Mouse (Mus musculus): ENCODE data around the gene Maf. TPM values are rescaled to one million over a fixed set of nuclear protein-coding genes. Genes with fewer than 3 reads are reported as not detected.

Gene Maf
- polyA plus RNA-seq, 1 experiment from 2014 or later = 283 TPM

DNA sequence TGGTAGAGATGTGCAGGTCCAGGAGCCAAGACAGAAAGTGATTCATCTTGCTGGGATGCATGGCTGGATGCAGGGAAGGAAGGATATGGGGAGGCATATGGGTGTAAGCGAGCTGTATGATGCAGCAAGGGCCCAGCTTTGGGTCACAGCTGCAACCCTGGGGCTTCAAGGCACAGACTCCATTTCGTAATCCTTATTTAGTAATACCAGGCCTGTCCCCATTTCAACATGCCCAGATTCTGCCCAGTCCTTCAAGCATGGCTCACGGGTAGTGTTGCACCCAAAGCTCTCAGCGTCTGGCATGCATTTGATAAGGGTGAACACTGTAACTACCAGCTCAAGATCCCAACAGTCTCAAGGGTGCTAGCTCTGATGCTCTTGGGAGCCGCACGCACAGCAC lies 11.0 kb upstream of the Maf start:
- no peaks in the 10 kb centered on the region for H3K79me2 ChIP-seq (ENCODE audit: inconsistent target)
- H3K27ac ChIP-seq = no peak overlapping the region
- H3K4me3 ChIP-seq (ENCODE audit: inconsistent target) = no peak overlapping the region
- no peaks in the 10 kb centered on the region for H3K36me3 ChIP-seq (ENCODE audit: inconsistent target)
- WGBS (ENCODE audit: missing documents) = 47% methylated on average over 6 of the region's 6 CpGs

DNA sequence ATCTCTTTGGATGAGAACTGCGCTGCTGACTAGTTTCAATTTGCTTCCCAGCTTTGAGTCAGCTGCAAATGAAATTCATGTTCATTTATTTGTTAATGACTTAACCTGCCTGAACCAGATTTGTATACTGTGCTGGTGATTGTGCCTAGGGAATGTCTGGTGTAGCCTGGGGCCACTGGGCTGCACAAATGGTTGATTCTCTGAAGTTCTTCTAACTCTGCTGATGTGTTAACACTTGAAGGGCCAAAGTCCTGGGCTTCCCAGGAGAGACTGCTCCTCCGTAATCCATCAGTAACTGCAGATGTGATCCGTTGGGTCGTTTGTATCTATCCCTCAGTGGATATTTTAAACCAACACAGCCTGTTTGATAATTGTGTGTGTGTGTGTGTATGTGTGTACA lies 7.7 kb upstream of the Maf start:
- no peak overlapping the region for H3K27ac ChIP-seq
- 95% methylated on average over 4 of the region's 4 CpGs for WGBS (ENCODE audit: missing documents)

DNA sequence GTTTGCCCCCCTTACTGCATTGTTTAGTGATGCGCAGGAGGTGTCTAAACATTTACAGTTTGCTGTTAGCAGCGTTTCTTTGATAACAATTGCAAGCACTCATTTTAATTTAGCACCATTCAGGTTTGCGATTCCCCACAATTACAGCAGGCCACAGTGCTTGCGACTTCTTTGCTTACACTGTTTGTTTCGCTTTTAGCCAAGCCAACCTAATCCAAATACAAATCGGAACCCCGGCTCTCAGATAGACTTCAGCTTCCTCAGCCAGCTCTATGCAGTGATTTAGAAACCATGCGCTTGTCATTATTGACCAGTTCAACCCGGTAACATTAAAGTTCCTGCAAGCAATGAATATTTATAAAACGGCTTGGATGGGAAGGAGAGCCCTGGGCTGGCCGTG lies 3.5 kb upstream of the Maf start:
- WGBS (ENCODE audit: missing documents) = 88% methylated on average over 11 of the region's 11 CpGs
- Histone ChIP-seq H3K79me2 (ENCODE audit: inconsistent target) (peaks cover 10% of the 10 kb centered on the region; the same call in 1 of the 2 replicates), H3K36me3 (ENCODE audit: inconsistent target) (no peaks in the 10 kb centered on the region), H3K27ac (no peak overlapping the region), H3K4me3 (ENCODE audit: inconsistent target) (no peak overlapping the region)

More for the DNA sequence above, 7.7 kb upstream of the Maf start:
- H3K79me2 ChIP-seq (ENCODE audit: inconsistent target) = no peaks in the 10 kb centered on the region
- H3K36me3 ChIP-seq (ENCODE audit: inconsistent target) = no peaks in the 10 kb centered on the region
- H3K4me3 ChIP-seq (ENCODE audit: inconsistent target) = no peak overlapping the region

DNA sequence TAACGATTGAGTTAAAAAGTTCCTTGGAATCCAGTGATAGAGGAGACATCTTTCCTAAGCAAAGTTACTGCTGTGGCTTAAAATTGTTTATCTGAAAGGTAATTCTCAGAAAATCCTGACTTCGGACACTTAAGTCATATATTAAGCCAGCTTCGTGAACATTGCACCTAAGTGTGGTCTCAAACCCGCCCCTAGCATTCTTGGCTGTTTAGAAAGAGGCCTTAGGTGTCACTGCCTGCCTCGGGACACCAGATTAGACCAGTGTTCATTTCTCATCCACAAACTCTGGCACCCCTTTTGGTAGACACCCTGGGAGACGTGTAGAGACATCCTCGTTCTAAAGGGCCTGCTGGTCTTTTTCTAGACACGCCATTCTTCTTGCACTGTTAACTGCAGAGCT lies 2.3 kb upstream of the Maf start:
- H3K27ac ChIP-seq = no peak overlapping the region
- H3K79me2 ChIP-seq (ENCODE audit: inconsistent target) = peaks cover 19% of the 10 kb centered on the region
- H3K36me3 ChIP-seq (ENCODE audit: inconsistent target) = no peaks in the 10 kb centered on the region
- WGBS (ENCODE audit: missing documents) = 82% methylated on average over 8 of the region's 8 CpGs
- no peak overlapping the region for H3K4me3 ChIP-seq (ENCODE audit: inconsistent target)

DNA sequence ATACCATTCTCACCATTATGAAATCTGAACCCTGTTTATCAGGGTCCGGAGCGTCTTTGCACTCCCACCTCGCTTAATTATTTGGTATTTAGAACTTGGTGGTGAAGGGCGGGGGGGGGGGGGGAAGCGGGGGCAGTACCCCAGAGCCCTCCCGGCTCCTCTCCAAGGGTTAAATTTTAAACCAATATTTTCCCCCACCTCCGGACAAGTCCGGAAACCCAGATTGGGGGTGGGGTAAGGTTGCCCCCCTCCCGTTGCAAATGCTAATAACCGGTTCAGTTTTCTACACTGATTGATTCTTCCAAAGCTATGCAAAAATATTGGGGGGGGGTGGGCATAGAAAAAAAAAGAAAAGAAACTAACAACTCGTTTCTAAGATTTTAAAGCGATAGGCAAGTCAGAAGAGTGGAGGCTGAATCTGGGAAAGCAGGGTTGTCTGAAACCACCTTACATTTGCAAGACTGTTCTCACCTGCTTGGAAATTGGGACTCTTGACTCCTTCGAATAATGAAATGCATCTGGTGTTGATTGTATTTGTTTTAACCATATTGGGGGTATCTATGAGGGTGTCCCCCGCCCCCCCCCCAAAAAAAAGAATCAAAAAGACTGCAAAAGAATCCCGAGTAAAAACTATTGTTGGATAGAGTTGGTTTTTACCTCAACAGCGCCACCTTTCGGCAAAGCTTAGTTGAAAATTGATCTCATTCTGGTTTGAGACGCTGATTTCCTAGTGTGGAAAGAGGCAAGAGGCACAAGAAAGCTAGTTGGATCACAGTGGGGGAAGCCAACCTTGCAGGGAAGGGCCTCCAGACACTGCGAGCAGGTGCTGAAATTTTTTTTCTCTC lies 1.6 kb upstream of the Maf start:
- 2% methylated on average over 11 of the region's 19 CpGs for WGBS (ENCODE audit: missing documents)
- H3K79me2 ChIP-seq (ENCODE audit: inconsistent target) = peaks cover 27% of the 10 kb centered on the region
- peak overlapping the region; percentile 78 for H3K4me3 ChIP-seq (ENCODE audit: inconsistent target)
- H3K27ac ChIP-seq = peak overlapping the region; percentile 94
- no peaks in the 10 kb centered on the region for H3K36me3 ChIP-seq (ENCODE audit: inconsistent target)

DNA sequence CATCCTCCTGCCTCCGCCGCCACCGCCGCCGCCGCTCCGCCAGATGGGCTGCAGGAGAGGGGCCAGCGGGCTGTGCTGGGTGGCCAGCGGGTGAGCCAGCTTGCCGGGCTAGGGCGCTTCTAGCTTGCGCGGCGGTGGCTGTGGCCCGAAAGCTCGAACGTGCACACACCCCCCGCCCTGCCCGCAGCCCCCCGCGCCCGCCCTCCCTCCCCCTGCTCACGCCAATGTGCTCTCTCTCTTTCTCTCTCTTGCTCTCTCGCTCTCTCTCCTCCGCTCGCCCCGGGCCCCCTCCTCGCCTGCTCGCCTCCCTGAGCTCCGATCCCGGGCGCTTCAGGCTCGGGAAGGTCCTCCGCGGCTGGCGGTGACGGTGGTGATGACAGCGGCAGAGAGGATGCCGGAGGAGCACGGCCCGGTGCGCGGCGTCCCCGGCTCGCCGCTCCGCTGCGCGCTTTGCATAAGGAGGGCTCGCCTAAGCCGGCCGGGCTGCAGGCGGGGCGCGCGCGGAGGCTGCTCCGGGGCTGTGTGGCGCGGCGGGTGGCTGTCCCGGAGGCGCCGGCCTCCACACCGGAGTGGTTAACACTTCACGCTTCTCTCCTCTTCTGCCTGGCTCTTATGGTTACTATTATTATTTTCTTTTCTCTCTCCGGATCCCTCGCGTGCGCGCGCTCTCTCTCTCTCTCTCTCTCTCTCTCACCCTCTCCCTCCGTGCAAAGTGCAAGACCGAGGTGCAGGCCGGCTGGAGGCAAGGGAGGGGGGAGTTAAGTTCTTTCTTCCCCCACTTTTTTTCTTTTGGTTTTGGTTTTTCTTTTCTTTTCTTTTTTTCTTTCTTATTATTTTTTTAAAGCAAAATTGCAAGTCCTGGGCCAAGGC lies 498 bp downstream of the Maf start:
- Histone ChIP-seq H3K36me3 (ENCODE audit: inconsistent target) (no peaks in the 10 kb centered on the region), H3K4me3 (ENCODE audit: inconsistent target) (peak overlapping the region; percentile 78), H3K27ac (peak overlapping the region; percentile 94), H3K79me2 (ENCODE audit: inconsistent target) (peaks cover 48% of the 10 kb centered on the region)
- under 1% methylated on average over 62 of the region's 76 CpGs for WGBS (ENCODE audit: missing documents)

DNA sequence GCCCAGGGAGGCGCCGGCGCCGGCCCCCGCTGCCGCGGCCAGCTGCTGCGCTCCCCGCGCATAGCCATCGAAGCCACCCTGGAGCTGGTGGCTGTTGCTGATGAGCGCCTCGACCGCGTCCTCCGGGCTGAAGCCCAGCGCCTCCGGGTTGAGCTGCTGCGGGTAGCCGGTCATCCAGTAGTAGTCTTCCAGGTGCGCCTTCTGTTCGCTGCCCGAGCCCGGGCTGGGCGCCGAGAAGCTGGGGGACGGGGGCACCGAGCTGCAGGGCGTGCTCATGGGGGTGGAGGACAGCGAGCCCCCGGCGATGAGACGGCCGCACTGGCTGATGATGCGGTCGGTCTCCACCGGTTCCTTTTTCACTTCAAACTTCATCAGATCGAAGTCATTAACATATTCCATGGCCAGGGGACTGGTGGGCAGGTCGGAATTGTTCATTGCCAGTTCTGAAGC lies 1.2 kb downstream of the Maf start:
- peak overlapping the region; percentile 78; the same call in 1 of the 2 replicates for H3K4me3 ChIP-seq (ENCODE audit: inconsistent target)
- peak overlapping the region; percentile 75 for H3K27ac ChIP-seq
- peaks cover 54% of the 10 kb centered on the region for H3K79me2 ChIP-seq (ENCODE audit: inconsistent target)
- no peaks in the 10 kb centered on the region for H3K36me3 ChIP-seq (ENCODE audit: inconsistent target)
- under 1% methylated on average over 39 of the region's 39 CpGs for WGBS (ENCODE audit: missing documents)

DNA sequence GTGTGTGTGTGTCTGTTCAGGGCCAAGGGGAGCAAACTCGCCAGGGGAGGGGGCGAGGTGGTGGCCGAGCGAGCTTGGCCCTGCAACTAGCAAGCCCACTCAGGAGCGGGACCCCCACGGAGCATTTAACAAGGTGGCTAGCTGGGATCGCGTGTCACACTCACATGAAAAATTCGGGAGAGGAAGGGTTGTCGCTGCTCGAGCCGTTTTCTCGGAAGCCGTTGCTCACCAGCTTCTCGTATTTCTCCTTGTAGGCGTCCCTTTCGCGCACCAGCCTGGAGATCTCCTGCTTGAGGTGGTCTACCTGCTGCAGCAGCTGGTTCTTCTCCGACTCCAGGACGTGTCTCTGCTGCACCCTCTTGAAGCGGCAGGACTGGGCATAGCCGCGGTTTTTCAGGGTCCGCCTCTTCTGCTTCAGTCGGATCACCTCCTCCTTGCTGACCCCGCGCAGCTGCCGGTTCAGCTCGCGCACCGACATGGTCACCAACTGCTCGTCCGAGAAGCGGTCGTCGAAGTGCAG lies 1.9 kb downstream of the Maf start:
- Histone ChIP-seq H3K36me3 (ENCODE audit: inconsistent target) (0 out of 2 replicates have a peak, but pooled peaks cover 3% of the 10 kb centered on the region), H3K27ac (peak overlapping the region; percentile 98), H3K79me2 (ENCODE audit: inconsistent target) (peaks cover 62% of the 10 kb centered on the region), H3K4me3 (ENCODE audit: inconsistent target) (peak overlapping the region; percentile 85)
- WGBS (ENCODE audit: missing documents) = 2% methylated on average over 32 of the region's 36 CpGs

DNA sequence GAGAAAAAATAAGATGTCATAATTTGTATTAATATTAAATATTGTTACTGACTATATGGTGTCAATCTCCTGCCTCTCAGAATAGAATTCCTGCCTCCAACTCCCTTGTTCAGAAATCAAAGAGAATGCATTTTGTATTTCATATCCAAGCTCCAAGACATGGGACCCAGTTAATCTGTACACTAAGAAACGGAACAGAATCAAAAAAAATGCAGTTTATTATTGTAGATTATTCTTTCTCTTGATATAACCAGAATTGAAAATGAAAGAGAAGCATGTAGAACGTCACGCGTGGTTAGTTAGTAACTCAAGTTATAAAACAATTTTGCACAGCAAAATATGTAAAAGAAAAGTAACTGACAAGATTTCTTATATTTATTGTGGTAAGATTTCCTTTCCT lies 4.5 kb downstream of the Maf start:
- Histone ChIP-seq H3K79me2 (ENCODE audit: inconsistent target) (peaks cover 78% of the 10 kb centered on the region), H3K4me3 (ENCODE audit: inconsistent target) (peak overlapping the region; percentile 85), H3K36me3 (ENCODE audit: inconsistent target) (0 out of 2 replicates have a peak, but pooled peaks cover 5% of the 10 kb centered on the region), H3K27ac (peak overlapping the region; percentile 98)
- WGBS (ENCODE audit: missing documents) = 72% methylated on average over 4 of the region's 4 CpGs

DNA sequence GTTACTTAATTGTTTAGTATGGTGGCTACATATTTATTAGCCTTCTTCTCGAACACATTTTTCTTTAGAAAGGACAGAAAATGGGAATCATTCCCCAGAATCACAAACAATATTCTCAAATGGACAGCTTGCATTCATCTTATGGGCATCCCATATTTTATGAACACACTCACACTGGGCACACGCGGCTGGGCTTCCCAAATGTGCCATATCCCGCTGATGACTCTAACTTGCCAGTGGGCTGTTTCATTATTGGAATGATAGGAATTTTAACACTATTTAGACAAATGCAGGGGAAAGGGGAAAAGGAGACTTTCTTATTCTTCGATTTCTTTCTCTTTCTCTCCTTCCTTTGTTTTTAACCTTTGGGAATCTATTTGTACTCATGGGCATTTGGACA lies 6.6 kb downstream of the Maf start:
- WGBS (ENCODE audit: missing documents) = 98% methylated on average over 5 of the region's 5 CpGs
- Histone ChIP-seq H3K79me2 (ENCODE audit: inconsistent target) (peaks cover 99% of the 10 kb centered on the region), H3K27ac (peak overlapping the region; percentile 98), H3K36me3 (ENCODE audit: inconsistent target) (peaks cover 19% of the 10 kb centered on the region; the same call in 1 of the 2 replicates), H3K4me3 (ENCODE audit: inconsistent target) (peak overlapping the region; percentile 85; the same call in 1 of the 2 replicates)

DNA sequence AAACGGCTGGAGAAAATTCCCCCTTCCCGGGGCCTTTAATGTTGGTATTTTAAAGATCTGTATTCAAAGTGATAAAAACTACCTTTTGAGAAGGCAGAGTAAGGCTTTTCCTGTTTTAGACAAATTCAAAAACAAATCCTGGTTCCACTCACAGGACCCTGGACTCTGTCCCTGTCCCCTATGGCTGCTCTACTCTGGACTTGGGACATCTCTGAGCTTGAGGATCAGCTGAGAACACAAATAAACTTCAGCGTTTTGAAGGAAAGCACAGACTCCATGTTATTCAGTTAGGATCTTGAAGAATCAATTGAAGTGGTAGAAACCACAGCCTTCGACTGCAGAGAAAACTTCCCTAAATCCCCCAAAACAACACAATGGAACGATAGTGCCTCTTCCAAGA lies 8.4 kb downstream of the Maf start:
- H3K36me3 ChIP-seq (ENCODE audit: inconsistent target) = peaks cover 19% of the 10 kb centered on the region; the same call in 1 of the 2 replicates
- peak overlapping the region; percentile 98 for H3K27ac ChIP-seq
- 75% methylated on average over 5 of the region's 5 CpGs for WGBS (ENCODE audit: missing documents)
- no peak overlapping the region for H3K4me3 ChIP-seq (ENCODE audit: inconsistent target)
- H3K79me2 ChIP-seq (ENCODE audit: inconsistent target) = peaks cover 100% of the 10 kb centered on the region

DNA sequence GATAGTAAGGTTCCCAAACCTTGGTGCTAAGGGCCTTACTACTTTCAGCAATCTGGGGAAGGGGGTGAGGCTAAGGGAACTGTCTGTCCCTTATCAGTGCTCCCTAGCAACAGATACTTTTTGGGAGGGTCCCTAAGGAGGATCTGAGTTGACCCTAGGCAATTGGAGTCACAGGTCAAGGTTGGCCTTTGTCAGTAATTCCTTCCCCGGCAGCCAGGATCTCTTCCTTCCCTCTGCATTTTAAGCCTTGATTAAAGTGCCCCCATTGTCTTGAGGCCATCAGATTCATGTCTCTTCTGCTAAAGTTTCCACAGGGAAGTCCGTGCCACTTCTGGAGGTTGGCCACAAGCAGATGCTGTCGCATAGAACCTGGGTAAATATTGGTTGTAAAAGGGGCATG lies 10.2 kb downstream of the Maf start:
- Histone ChIP-seq H3K4me3 (ENCODE audit: inconsistent target) (no peak overlapping the region), H3K79me2 (ENCODE audit: inconsistent target) (peaks cover 100% of the 10 kb centered on the region), H3K27ac (0 out of 2 replicates have a peak overlapping the region, but pooled peaks have one; percentile 5), H3K36me3 (ENCODE audit: inconsistent target) (peaks cover 36% of the 10 kb centered on the region; the same call in 1 of the 2 replicates)
- 87% methylated on average over 3 of the region's 3 CpGs for WGBS (ENCODE audit: missing documents)

DNA sequence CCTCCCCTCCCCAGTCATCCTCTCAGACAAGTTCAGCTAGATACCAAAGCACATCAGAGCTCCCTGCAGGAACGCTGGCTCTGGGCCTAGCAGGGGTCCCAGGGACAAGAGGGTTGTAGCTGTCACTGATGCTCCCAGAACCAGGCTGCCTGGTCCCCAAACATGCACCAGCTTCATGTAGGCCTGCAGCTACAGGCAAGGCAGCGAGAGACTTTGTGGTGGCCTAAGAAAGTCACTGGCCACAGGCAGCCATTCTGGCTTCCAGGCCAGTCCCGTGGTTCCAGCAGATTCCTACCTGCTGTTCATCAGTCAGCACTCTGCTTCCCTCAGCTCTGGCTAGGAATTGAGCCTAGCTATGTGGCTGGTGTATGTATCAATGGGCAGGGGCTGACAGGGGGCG lies 10.9 kb downstream of the Maf start:
- H3K36me3 ChIP-seq (ENCODE audit: inconsistent target) = peaks cover 43% of the 10 kb centered on the region; the same call in 1 of the 2 replicates
- peaks cover 100% of the 10 kb centered on the region for H3K79me2 ChIP-seq (ENCODE audit: inconsistent target)
- 100% methylated on average over 3 of the region's 4 CpGs for WGBS (ENCODE audit: missing documents)
- H3K4me3 ChIP-seq (ENCODE audit: inconsistent target) = no peak overlapping the region
- no peak overlapping the region for H3K27ac ChIP-seq

DNA sequence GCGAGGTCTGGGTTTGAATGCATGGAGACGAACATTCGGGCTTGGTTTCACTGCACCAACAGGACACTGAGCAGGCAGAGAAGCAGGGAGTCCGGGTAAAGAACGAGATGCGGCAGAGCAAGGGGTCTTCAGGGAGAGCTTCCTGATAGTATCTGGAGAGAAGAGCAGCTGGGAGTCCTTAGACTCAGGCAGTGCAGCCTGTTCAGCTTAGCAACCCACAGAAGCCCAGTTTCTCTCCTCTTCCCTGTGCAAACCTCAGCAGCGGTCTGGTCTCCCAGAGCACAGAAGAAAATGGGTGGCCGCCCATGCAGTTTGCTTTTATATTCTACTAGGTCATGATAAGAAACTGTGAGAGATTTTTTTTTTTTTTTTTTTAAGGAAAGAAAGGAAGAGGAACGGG lies 20.2 kb downstream of the Maf start:
- H3K27ac ChIP-seq = no peak overlapping the region
- WGBS (ENCODE audit: missing documents) = 90% methylated on average over 9 of the region's 9 CpGs
- H3K79me2 ChIP-seq (ENCODE audit: inconsistent target) = peaks cover 66% of the 10 kb centered on the region
- no peak overlapping the region for H3K4me3 ChIP-seq (ENCODE audit: inconsistent target)
- peaks cover 62% of the 10 kb centered on the region for H3K36me3 ChIP-seq (ENCODE audit: inconsistent target)

Measured in macrophage (primary cell).